Mouse (Mus musculus) hindbrain, embryonic 10.5 days (tissue): ENCODE results near the gene Lhfpl5. TPM values are rescaled to one million over a fixed set of nuclear protein-coding genes. Genes with fewer than 3 reads are reported as not detected.

Source experiments
- DNase-seq: peaks from one replicate; pipeline ENCODE4 v3.0.0-alpha.2; 2017; ENCODE audit warnings: low spot score
- H3K27ac ChIP-seq: fragments of 300-500 bp; sonication (generic); 2 replicates; pipeline ENCODE4 v1.5.1; 2016; ENCODE audit warnings: mild to moderate bottlenecking, moderate library complexity
- H3K27me3 ChIP-seq: fragments of 300-500 bp; sonication (generic); 2 replicates; pipeline ENCODE4 v1.6.1; 2016; ENCODE audit warnings: mild to moderate bottlenecking; ENCODE audit not compliant: poor library complexity, insufficient read depth, severe bottlenecking
- H3K36me3 ChIP-seq: fragments of 300-500 bp; sonication (generic); 2 replicates; pipeline ENCODE4 v1.6.1; 2016; ENCODE audit warnings: mild to moderate bottlenecking, moderate library complexity
- H3K4me1 ChIP-seq: fragments of 300-500 bp; sonication (generic); replicated peaks from 2 replicates; pipeline ENCODE4 v1.6.1; 2016; ENCODE audit warnings: mild to moderate bottlenecking
- H3K4me3 ChIP-seq: fragments of 300-500 bp; sonication (generic); 2 replicates; pipeline ENCODE4 v1.5.1; 2016; ENCODE audit warnings: mild to moderate bottlenecking, moderate library complexity
- H3K9me3 ChIP-seq: fragments of 300-500 bp; sonication (generic); 2 replicates; pipeline ENCODE4 v1.6.1; 2016; ENCODE audit warnings: mild to moderate bottlenecking, moderate library complexity
- WGBS: fragments of 180-500 bp; shearing (Covaris S2); methylation state at CpG from one replicate; pipeline ENCODE4 v1.1.7; 2016; 5-methylcytosine and 5-hydroxymethylcytosine counted together
- polyA plus RNA-seq: library from polyadenylated mRNA; unstranded; fragments of >200 nt; fragmentation: Nextera tagmentation; extraction: Ambion mirVana; gene quantifications from 2 replicates; pipeline ENCODE4 v1.2.1, GENCODE M21; 2016

Lhfpl5 gene
- polyA plus RNA-seq, 1 experiment from 2014 or later: 2.1 TPM

DNA sequence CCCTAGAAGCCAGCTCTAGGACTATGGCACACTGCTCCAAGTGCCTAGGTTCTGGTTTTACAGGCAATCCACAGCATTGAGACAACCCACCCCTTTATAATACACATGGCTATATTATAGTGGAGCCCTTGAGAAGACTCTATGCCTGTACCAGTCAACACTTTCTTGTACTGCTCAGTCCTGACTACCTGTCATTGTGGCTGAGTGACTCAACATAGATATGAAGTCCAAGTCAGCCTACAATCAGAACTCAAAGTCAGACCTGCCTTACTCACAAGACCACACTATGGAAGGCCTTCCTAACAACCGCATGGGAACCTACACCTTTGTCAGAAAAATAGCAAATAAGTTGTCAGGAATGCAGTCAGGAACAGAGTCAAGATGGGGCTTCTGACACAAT is 43.3 kb downstream of the Lhfpl5 start:
- DNase-seq: no peak
- Histone ChIP-seq H3K4me1 (peaks cover 42% of the 10 kb centered on the region), H3K4me3 (no peak overlapping the region), H3K27me3 (no peaks in the 10 kb centered on the region), H3K9me3 (no peaks in the 10 kb centered on the region), H3K36me3 (peaks cover 67% of the 10 kb centered on the region), H3K27ac (no peak overlapping the region)
- 96% methylated on average over 1 of the region's 1 CpGs for WGBS

DNA sequence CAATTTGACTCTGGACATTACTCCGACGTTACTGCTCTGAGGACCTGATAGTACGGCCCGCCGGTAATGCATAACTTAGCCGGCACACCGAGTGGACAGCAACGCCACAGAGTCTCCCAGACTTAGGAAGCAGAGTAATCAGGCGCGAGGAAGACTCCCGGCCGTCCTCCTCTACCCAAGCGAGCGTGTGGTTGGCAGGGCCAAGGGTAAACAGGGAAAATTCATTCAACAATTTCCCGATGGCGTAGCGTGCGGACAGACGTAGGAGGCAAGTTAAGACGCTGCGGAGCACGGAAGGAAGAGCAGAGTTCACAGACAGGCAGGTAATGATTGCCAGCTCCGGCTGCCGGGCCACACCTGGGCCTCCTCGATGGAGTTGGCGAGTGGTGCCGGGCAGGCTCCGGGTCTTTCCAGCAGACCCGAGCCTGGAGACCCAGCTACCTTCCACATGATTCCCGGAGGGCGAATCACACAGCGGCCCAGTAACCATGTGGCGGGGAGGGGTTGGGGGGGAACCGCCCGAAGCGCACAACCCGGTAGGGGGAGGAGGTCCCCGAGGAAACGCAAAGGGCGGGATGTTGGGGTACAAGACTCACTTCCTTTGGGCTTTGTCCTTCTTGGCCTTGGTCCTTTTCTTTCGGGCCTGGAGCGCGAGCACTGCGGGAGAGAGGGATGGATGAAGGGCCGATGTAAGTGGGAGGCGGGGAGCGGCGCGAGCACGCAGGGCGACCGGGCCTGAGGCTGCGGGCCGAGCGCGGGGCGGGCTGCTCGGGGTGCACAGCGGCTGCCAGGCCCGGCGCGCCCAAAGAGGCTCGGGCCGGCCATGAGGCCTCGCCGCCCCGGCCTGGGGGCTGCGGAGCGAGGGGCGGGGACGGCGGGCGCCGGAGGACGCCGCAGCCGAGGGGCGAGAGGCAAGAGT is 46.2 kb downstream of the Lhfpl5 start:
- Histone ChIP-seq H3K27ac (peak overlapping the region; percentile 94), H3K9me3 (no peaks in the 10 kb centered on the region)
- WGBS: under 1% methylated on average over 59 of the region's 78 CpGs

DNA sequence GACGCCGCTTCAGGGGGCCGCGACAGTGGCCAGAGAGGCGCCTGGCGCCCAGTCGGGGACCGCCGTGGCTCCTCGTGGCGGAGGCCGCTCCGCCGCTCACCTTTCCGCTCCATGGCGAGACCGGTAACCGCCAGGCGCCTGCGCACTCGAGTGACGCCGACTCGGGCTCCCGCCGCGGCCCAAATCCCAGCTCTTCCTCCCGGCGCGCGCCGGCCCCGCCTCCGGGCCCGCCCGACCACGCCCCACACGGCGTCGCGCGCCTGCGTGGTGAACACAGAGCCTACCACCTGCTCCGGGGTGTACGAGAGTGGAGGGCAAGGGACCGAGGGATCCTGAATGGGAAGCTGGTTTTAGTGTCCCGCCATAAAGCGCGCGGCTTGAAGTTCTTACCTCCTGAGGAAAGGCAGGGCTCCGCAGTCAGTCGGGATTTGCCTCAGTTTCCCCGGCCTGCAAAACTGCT is 46.9 kb downstream of the Lhfpl5 start, which contains the start of gene Srpk1:
Gene Srpk1 (minus strand): TSS at position 410 of the 460 bp plus-strand sequence.
- under 1% methylated on average over 53 of the region's 53 CpGs for WGBS
- H3K4me3 ChIP-seq: peak within 1 kb of the TSS; percentile 78
- H3K27me3 ChIP-seq: no peaks in the 10 kb centered on the region
- no peaks in the 10 kb centered on the region for H3K9me3 ChIP-seq
- H3K27ac ChIP-seq: peak within 1 kb of the TSS; percentile 94
- peaks cover 42% of the 10 kb centered on the region for H3K4me1 ChIP-seq
- DNase-seq: peak; percentile 92
- peaks cover 36% of the 10 kb centered on the region for H3K36me3 ChIP-seq

More for the DNA sequence above, 46.2 kb downstream of the Lhfpl5 start:
- peak overlapping the region; percentile 78 for H3K4me3 ChIP-seq
- H3K4me1 ChIP-seq: peaks cover 42% of the 10 kb centered on the region
- DNase-seq: peak; percentile 70
- H3K36me3 ChIP-seq: peaks cover 42% of the 10 kb centered on the region
- no peaks in the 10 kb centered on the region for H3K27me3 ChIP-seq

DNA sequence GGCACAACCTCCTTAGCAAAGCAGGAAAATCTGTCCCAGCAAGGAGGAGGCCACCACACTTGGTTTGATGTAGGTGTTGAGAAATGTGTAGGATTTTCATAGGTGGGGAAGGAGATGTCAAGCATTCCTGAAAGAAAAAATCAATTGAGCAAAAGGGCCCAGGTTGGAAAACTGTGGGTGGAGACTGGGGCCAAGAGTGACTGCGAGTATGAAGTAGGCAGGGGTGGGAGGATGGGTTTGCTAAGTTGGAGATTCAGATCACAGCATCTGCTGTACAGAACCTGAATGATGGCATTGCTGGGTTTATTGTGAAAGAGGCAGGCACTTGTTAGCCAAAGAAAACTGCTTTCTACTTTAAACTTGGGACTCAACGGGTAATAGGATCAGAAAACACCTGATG is 49.4 kb downstream of the Lhfpl5 start:
- 87% methylated on average over 2 of the region's 2 CpGs for WGBS
- no peak overlapping the region for H3K4me3 ChIP-seq
- H3K4me1 ChIP-seq: peaks cover 39% of the 10 kb centered on the region
- H3K9me3 ChIP-seq: no peaks in the 10 kb centered on the region
- no peak for DNase-seq
- H3K27me3 ChIP-seq: no peaks in the 10 kb centered on the region
- no peak overlapping the region for H3K27ac ChIP-seq
- peaks cover 11% of the 10 kb centered on the region for H3K36me3 ChIP-seq

DNA sequence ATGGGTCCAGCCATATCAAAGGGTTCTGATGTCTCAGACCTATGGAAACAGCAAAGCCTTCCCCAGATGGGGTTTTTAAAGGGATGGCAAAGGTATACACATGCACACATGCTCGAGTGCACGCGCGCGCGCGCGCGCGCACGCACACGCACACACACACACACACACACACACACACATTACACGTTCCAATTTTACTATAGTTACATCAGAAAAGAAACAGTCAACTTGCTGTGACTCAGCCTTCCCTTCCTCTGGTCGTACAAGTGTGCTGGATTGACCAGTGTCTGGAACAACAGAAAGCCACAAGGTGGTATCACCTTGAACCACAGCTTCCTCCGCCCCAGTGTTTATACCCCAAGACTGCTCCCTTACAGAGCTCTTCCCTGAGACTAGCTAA is 49.9 kb downstream of the Lhfpl5 start:
- Histone ChIP-seq H3K36me3 (peaks cover 6% of the 10 kb centered on the region), H3K27me3 (no peaks in the 10 kb centered on the region), H3K4me3 (no peak overlapping the region), H3K27ac (no peak overlapping the region), H3K4me1 (peaks cover 35% of the 10 kb centered on the region), H3K9me3 (no peaks in the 10 kb centered on the region)
- no peak for DNase-seq
- WGBS: 93% methylated on average over 15 of the region's 15 CpGs

DNA sequence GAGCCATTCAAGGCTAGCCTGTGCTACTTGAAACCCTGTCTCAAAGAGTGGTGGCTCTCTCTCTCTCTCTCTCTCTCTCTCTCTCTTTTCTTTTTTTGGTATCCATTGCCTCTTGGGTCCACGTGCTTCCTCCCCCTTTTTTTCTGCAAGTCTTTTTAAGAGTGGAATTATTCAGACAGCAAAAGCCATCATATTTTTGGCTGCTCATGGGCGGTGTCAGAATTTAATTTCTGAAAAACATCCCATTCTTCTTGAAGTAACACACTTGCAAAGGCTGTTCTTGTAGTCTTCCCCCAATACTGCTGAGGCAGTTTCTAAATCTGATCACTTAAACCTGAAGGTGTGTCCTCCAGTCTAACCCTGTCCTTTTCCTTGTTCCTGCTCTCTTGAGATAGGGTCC is 51.5 kb downstream of the Lhfpl5 start:
- no peak overlapping the region for H3K27ac ChIP-seq
- H3K9me3 ChIP-seq: no peaks in the 10 kb centered on the region
- 83% methylated on average over 2 of the region's 2 CpGs for WGBS
- DNase-seq: no peak
- peaks cover 23% of the 10 kb centered on the region for H3K4me1 ChIP-seq
- H3K36me3 ChIP-seq: no peaks in the 10 kb centered on the region
- H3K27me3 ChIP-seq: no peaks in the 10 kb centered on the region
- H3K4me3 ChIP-seq: no peak overlapping the region

DNA sequence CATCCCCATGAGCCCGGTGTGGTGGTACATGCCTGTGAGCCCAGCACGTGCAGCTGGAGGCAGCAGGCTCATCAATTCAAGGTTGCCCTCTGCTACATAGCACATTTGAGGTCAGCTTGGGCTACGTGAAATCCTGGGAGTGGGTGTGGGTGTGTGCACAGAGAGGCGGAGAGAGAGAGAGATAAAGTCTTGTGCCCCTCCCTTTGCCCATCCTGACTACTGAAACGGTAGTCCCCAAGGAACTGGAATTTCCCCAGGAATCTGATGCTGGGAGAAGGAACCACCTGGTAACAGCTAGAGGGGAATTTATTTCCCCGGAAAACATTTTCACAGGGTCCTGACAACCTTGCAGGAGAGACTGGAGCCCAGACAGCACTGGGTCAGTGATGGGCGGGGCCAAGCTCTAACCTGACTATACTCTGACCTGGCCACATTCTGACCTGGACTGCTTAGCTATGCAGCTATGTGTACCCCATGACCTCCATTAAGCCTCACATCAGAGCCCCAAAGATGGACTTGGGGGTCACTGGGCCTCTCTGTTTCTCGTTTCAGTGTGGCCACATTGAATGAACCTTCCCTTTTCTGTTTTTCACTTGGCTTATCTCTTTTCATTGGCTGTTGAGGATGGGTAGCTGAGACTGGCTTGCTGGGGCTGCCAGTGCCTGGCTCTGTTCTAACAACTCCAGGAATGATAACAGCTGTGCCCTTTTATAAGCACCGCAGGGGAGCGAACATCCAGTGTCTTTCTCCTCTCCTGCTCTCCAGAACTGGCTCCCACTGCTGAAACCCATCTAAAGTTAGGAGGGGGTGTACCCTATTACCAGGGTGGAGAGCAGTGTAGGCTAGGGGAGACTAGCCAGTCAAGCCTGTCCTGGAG is 53.0 kb downstream of the Lhfpl5 start:
- no peaks in the 10 kb centered on the region for H3K36me3 ChIP-seq
- WGBS: 66% methylated on average over 10 of the region's 10 CpGs
- no peak overlapping the region for H3K4me3 ChIP-seq
- no peaks in the 10 kb centered on the region for H3K27me3 ChIP-seq
- no peaks in the 10 kb centered on the region for H3K9me3 ChIP-seq
- DNase-seq: no peak
- peaks cover 15% of the 10 kb centered on the region for H3K4me1 ChIP-seq
- H3K27ac ChIP-seq: no peak overlapping the region

DNA sequence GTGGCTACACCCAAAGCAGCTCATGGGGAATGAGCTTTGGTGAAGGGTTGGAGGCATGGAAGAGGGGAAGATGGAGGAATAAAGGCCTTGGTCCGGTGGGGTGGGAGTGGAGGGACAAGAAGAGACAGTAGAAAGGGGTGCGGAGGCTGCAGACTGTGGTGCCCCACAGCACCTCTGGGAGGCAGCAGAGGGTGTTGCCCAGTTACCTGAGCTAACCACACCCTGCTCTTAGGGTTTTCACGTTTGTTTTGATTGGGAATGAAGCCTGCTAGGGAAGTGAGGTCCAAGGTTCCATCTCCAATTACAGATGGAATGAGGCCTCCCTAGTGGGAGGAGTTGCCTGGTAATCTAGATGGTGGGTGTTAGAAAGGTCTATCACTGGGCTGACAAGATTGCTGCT is 53.7 kb downstream of the Lhfpl5 start:
- 48% methylated on average over 3 of the region's 3 CpGs for WGBS
- Histone ChIP-seq H3K36me3 (no peaks in the 10 kb centered on the region), H3K4me1 (peaks cover 15% of the 10 kb centered on the region), H3K27me3 (no peaks in the 10 kb centered on the region), H3K4me3 (no peak overlapping the region), H3K27ac (no peak overlapping the region), H3K9me3 (no peaks in the 10 kb centered on the region)
- no peak for DNase-seq

Other genes with a start within 250 kb of the Lhfpl5 start
- gene Rpl10a, start 247.2 kb upstream of the Lhfpl5 start, polyA plus RNA-seq: 439 and 483 TPM in 2 replicates
- 5.5 and 6.1 TPM in 2 replicates for gene Tead3, start 224.8 kb upstream of the Lhfpl5 start, polyA plus RNA-seq
- gene Tulp1, start 210.4 kb upstream of the Lhfpl5 start, polyA plus RNA-seq: 2.8 and 4.0 TPM in 2 replicates
- gene Fkbp5, start 58.1 kb upstream of the Lhfpl5 start, polyA plus RNA-seq: 34.3 and 37.9 TPM in 2 replicates
- gene Armc12, start 44.8 kb upstream of the Lhfpl5 start, polyA plus RNA-seq: not detected in 2 replicates
- gene Clpsl2, start 26.2 kb upstream of the Lhfpl5 start, polyA plus RNA-seq: not detected in 2 replicates
- gene Clps, start 14.9 kb upstream of the Lhfpl5 start, polyA plus RNA-seq: not detected in 2 replicates
- 98.7 and 107 TPM in 2 replicates for gene Srpk1, start 47.1 kb downstream of the Lhfpl5 start, polyA plus RNA-seq
- 0.41 and 0.51 TPM in 2 replicates for gene Slc26a8, start 114.6 kb downstream of the Lhfpl5 start, polyA plus RNA-seq
- 39.2 and 43.9 TPM in 2 replicates for gene Mapk14, start 115.7 kb downstream of the Lhfpl5 start, polyA plus RNA-seq
- gene AC170998.1, start 150.4 kb downstream of the Lhfpl5 start, polyA plus RNA-seq: 1.4 and 3.2 TPM in 2 replicates
- gene Mapk13, start 193.7 kb downstream of the Lhfpl5 start, polyA plus RNA-seq: 3.9 and 8.9 TPM in 2 replicates
- gene Brpf3, start 225.4 kb downstream of the Lhfpl5 start, polyA plus RNA-seq: 9.8 and 12.2 TPM in 2 replicates